Mouse (Mus musculus) adrenal gland, adult 18-20 months (tissue): ENCODE data around the gene Efr3b. TPM values are rescaled to one million over a fixed set of nuclear protein-coding genes. Genes with fewer than 3 reads are reported as not detected.

Experiments
- DNase-seq, 2 experiments: peaks; one replicate each; pipeline ENCODE4 v3.0.0; 2021 to 2022; ENCODE audit warnings: low spot score in 2 of 2
- long read RNA-seq, 2 experiments: library from polyadenylated mRNA; stranded (forward); transcript quantifications; one replicate each; pipeline ENCODE4 v2.0.0; 2021
- total RNA-seq, 2 experiments: library from RNA; stranded (reverse); gene quantifications; 1 replicate in 1 of 2; 2 replicates in 1 of 2; pipeline ENCODE4 v1.2.3; 2021

Efr3b gene
- 1 to 10 TPM; 2.7 to 7.0 TPM for total RNA-seq
- long read RNA-seq, experiment 1, full-length matches to known transcripts: 1 of 4 reads
- long read RNA-seq, experiment 1, partial matches to known transcripts: 0 of 4 reads
- long read RNA-seq, experiment 1, other reads (novel, unspliced or antisense): 3 of 4 reads
- long read RNA-seq, experiment 2, full-length matches to known transcripts: 1 of 2 reads
- long read RNA-seq, experiment 2, partial matches to known transcripts: 0 of 2 reads
- long read RNA-seq, experiment 2, other reads (novel, unspliced or antisense): 1 of 2 reads

- DNase-seq: peak; percentile 80 to 83
Observed at GRCm38 (mm10) chr12:4038061-4039041, at the start of gene Efr3b. Efr3b (minus strand) TSS chr12:4038915.

GRCm38 (mm10) chr12:4083441-4083840, 44.7 kb upstream of the Efr3b start:
- no peak for DNase-seq

- peak; percentile 91 to 95 for DNase-seq
Observed at GRCm38 (mm10) chr12:4082132-4083001, 43.7 kb upstream of the Efr3b start, which contains the start of gene Dnajc27. Dnajc27 (plus strand) TSS chr12:4082583.

- DNase-seq: peak; percentile 84 to 87
Observed at GRCm38 (mm10) chr12:4080311-4080710, 41.6 kb upstream of the Efr3b start.

GRCm38 (mm10) chr12:4078069-4078468, 39.4 kb upstream of the Efr3b start:
- DNase-seq: no peak

- DNase-seq: no peak
Observed at GRCm38 (mm10) chr12:4076383-4076782, 37.7 kb upstream of the Efr3b start.

GRCm38 (mm10) chr12:4075407-4075806, 36.7 kb upstream of the Efr3b start:
- DNase-seq: no peak

- DNase-seq: no peak
Observed at GRCm38 (mm10) chr12:4071671-4072070, 33.0 kb upstream of the Efr3b start.

GRCm38 (mm10) chr12:4068551-4068950, 29.8 kb upstream of the Efr3b start:
- no peak for DNase-seq

GRCm38 (mm10) chr12:4066681-4067459, 28.2 kb upstream of the Efr3b start:
- no peak for DNase-seq

GRCm38 (mm10) chr12:4065944-4066343, 27.2 kb upstream of the Efr3b start:
- no peak for DNase-seq

- no peak for DNase-seq
Observed at GRCm38 (mm10) chr12:4065498-4065897, 26.8 kb upstream of the Efr3b start.

GRCm38 (mm10) chr12:4059683-4060082, 21.0 kb upstream of the Efr3b start:
- no peak for DNase-seq

- DNase-seq: no peak
Observed at GRCm38 (mm10) chr12:4058321-4058720, 19.6 kb upstream of the Efr3b start.

GRCm38 (mm10) chr12:4054845-4055244, 16.1 kb upstream of the Efr3b start:
- no peak for DNase-seq

GRCm38 (mm10) chr12:4053643-4054042, 14.9 kb upstream of the Efr3b start:
- no peak for DNase-seq

- DNase-seq: no peak
Observed at GRCm38 (mm10) chr12:4050861-4051425, 12.2 kb upstream of the Efr3b start.

GRCm38 (mm10) chr12:4048031-4048430, 9.3 kb upstream of the Efr3b start:
- no peak for DNase-seq

- no peak for DNase-seq
Observed at GRCm38 (mm10) chr12:4045992-4046391, 7.3 kb upstream of the Efr3b start.

- no peak for DNase-seq
Observed at GRCm38 (mm10) chr12:4042411-4042810, 3.7 kb upstream of the Efr3b start.
